Mouse (Mus musculus) CD4-positive, CD25-positive, alpha-beta regulatory T cell, adult 4 months (primary cell): ENCODE measurements around the gene Fgfr3. TPM values are rescaled to one million over a fixed set of nuclear protein-coding genes. Genes with fewer than 3 reads are reported as not detected.

Experiments
- ATAC-seq: one replicate; pipeline ENCODE4 v1.8.0; 2017
- polyA plus RNA-seq, 2 experiments: library from polyadenylated mRNA; unstranded; fragments of 100-300 nt; shearing (Covaris generic); gene quantifications; one replicate each; pipeline ENCODE4 v1.2.1; 2017

The Fgfr3 gene
- polyA plus RNA-seq, result not detected

DNA sequence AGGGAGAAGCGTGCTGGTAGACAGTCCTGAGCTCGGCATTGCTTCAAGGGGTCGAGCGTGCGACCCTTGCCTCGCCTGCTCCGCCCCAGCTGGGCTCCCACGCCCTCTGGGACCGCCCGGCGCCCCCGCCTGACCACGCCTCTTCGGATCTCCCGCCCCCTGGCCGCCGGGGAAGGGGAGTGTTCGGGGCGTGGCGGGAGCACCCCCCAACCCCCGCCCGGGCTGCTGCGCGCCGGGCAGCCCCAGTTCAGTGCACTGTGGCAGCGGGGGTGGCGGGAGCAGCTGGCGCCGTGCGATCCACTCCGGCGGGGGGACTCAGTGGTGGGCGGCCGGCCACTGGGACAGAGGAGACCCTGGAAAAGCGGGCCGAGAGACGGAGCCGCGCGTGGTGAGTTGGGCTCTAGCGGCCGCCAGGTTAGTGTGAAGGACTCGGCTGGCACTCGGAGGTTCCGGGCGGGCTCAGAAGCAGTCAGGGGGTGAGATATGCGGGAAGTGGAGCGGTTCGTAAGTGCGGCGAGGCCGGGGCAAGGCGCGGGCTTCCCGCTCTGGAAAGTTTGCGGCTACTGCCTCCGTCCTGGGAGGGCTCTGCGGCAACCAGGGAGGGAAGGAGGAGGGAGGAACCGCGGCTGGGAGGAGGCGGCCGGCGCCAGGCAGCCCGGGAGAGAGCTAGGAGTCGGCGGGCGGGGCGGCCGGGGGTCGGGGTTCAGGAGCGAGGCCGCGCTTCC, at the start of gene Fgfr3:
Gene Fgfr3, plus strand, starts transcription at position 134 of the 725 bp plus-strand sequence.
- ATAC-seq, result peak; percentile 45

DNA sequence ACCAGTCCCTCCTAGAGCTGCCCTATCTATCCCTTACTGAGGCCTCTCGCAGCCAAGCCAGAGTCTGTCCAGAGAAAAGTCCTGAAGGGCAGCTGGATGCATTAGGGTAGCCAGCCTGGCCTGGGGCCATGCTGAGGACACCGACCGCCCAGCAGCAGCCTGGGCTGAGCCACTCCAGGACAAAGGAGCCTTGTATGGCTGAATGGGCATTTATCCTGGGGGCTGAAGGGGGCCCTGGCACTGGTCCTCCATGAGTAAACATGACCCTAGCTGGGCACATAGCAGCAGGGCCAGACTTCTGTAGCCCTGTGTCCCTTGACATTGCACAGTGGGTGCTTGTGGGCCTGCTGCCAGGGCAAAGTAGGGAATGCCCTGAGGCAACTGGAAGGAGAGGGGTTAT, 47.0 kb upstream of the Fgfr3 start:
- no peak for ATAC-seq

DNA sequence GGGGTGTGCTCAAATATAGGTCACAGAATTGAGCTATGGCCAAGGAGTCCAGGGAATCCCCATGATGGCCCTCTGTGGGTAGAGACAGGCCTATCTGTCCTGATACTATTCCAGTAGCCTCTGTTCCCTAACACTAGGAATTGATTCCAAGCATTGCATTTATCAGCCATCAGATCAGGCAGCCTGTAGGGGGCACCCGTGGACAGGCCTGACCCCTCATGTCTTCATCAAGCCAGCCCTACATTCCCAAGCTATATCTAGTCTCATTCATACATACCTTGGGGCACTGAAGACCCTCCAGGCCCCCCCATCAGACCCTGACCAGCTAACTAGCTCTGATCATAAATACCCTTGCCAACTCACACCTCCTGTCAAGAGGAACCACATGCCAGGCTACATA, 45.5 kb upstream of the Fgfr3 start:
- ATAC-seq, result no peak

DNA sequence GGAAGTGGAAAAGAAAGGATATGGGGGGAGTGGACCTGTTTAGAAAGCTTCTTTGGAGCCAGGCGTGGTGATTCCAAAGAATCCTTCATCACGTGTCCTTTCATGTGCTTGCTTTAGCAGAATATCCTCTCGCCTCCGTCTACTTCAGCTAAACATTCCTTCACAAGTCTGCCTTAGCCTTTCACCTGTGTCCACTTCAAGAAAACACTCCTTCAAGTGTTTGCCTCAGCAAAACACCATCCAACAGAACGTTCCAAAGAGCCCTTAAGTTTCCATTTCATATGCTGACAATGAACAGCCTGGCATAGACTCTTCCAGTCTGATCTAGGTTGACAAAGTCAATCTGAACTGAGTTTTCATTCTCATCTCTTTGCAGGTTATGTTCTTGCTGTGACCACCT, 43.2 kb upstream of the Fgfr3 start:
- ATAC-seq, result no peak

DNA sequence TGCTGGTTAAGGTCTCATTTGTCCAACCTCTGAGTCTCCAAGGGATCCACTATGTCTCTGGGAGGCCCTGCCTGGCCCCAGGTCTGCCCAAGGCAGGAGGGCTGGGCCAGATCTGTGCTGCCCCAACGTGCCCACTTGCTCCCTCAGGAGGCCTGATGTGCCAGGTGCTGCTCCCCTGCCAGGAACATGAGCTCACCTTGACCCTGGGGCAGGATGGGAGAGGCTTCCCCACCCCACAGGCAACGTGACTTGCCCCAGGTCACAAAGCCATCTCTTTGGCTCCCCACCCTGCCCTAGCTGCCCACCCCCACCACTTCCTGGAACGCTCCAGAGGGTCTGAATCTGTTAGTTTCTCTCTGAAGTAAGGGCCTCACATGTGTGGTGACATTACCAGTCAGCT, 40.4 kb upstream of the Fgfr3 start:
- no peak for ATAC-seq

DNA sequence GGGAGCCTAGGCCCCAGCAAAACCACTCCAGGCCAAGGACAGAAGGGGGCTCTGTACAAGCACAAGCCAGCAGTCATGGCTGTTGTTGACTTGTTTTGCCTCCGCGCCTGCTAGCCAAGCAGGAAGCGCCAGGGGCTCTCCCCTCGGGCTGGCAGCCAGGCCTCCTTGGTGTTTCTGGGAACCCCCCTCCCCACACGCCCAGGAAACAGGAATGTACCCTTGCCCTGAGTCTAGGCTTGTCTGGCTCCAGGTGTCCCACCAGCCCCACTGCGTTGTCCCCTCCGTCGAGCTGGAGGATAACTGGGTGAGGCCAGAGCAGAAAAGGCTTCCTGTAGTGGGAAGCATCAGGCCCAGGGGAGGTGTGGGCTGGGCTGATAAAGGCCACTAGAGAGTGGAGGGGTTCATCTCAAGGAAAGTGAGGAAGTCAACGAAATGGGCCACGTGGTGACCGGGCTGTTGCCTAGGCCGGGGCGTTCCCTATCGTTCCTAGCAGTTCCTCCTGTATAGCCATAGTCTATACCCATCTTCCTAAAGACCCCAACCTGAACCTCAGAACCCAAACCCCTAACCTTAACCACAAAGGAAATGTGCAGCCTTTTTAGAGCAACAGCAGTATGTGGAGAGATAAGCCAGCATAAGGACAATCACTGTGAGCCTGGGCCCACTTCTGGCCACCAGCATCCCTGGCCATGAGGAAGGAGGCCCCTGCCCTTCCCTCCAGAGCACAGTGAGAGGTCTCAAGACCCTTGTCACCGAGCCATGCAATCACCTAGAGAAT, 39.7 kb upstream of the Fgfr3 start:
- ATAC-seq, result peak; percentile 74

DNA sequence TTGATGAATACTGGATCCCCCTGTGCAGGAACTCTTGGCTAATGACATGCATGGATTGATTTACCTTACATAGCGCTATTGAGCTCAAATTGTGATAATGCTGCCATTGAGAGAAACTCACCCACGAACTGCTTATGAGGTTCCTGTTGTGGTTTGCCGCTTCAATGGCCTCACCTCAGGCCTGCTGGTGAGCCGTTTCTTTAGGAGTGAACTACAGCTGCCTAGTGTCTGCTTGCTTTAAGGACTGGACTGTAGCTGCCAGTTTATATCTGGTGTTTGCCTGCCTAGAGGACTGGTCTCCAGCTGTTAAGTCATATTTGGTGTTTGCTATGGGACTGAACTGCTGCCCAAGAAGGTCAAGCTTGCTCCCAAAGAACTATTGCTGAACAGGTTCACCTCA, 38.5 kb upstream of the Fgfr3 start:
- no peak for ATAC-seq

DNA sequence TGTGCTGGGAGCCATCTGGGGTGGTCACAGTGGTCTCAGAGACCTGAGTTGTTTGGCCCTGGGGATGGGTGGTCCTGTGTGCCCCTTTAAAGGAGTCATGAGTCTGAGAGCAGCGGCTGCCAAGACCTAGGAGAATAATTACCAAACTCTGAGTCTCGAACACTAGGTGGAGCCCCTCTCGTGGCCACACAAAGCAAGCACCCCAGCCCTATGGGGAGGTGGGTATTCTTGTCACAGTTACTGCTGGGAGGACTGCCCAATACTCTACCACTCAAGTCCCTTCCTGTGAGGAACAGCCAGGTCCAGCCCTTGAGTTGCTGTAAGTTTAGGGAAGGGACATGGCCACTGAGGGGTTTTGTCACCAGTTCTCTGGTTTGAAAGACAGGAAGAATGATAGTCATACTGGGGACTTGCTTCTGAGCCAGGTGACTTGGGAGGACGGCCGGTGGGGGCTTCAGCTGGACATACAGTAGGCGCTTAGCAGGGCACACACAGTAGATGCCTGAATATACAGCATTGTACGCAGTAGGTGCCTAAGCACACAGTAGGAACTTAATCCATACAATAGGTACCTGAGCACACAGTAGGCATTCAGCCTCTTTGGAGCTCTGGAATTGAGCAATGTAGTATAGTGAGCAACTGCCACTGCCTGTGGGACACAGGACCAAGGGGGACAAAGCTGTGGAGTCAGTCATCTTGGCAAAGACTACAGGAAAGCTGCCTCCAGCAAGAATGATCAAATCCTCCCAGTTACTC, 37.4 kb upstream of the Fgfr3 start:
- no peak for ATAC-seq

DNA sequence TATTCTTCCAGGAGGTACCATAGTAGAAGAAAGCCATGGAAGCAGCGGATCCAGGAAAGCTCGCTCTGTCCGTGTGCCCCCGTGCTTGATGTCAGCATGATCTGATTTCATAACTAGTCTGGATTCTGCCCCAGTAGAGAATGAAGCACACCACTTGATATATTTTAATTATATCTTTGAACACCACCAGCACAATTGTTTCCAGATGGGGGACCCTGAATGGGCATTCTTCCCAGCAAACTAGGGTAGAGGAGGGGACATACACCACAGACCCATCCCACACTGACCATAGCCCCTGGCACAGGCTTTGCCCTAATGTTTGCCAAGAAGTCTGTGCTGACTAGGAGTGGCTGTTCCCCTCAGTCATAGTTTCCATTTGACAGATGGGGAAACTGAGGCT, 36.5 kb upstream of the Fgfr3 start:
- no peak for ATAC-seq

DNA sequence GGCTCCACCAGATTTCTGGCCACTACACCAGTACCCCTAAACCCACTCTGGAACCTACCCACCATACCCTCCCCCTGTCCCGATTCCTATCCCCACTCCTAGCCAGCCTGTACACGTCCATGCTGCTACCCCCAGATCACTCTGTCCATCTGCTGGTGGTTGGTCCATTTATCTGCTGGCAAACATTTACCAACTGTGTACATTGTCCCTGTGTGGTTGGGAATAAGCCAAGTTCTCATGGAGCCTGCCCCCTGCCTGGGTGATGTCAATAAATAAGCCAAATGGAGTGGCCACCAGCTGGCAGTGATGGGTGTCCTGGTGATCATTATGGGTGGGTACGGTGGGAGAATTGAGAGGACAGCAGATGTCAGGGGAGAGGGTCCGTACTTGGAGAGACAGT, 34.3 kb upstream of the Fgfr3 start:
- no peak for ATAC-seq

DNA sequence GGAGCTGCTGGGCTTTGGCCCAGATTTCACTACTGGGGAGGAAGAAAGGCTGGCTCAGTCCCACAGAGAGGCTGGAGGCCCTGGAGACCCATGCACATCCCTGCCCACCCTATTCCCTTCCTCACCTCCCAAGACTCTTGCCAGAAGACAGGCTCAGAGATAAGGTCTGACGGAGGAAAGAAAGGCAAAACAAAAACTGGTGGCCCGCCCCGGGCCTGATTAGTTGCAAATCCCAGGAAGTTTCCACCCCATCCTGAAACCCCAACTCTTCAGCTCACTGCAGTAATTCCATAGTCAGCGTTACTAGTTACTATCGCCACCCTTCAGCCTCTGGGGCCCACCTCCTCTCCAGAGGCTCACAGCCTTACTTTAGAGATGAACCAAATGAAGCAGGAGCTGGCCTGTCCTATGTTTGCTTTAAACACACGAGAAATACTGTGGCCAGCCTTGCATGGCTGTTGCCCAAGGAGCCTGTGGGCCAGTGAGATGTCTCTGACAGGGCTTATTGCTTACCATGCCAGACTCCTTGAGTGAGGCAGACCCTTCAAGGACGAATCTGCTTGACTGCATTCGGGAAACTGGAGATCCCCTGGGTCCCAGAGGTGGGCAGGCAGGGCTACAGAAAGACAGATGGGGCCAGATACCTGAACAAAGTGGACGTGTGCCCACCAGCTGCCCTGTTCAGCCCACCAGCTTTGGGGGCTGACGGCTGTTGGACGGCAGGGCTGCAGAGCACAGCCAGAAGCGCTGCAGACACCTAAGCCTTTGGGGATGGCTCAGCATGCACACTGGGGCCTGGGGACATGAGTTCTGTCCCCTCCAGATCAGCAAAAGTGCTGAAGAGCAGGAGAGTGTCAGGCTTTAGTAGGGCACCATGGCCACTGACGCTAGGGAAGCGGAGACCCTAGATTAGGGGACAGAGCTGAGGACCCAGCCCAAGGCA, 32.9 kb upstream of the Fgfr3 start:
- ATAC-seq, result no peak

DNA sequence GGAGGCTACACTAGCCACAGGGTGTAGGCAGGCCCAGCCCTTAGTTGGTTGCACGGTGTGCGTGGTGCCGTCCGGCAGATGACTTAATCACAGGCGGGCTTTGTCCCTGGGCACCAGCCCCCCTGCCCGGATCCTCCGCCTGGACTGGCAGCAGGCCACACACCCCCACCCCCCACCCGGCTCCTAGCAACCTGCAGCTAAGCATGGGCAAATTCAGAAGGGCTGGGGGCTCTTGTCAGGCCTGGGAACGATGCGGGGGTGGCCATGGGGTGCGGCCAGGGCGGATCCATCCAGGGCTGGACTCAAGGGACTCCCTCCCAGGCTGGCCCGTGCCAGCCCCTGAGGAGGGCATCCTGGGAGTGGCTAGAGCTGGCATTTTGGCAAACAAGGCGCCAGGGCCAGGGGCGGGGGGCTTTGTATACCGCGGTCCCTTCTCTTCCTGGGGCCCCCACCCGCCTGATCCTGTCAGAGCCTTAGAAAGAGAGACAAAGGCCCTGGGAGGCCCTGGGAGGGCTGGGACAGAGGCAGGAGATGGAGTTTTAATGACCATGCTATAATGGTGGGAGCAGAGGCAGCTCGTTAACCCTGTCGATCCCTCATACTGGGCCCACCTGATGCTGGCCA, 32.1 kb upstream of the Fgfr3 start:
- ATAC-seq, result no peak

DNA sequence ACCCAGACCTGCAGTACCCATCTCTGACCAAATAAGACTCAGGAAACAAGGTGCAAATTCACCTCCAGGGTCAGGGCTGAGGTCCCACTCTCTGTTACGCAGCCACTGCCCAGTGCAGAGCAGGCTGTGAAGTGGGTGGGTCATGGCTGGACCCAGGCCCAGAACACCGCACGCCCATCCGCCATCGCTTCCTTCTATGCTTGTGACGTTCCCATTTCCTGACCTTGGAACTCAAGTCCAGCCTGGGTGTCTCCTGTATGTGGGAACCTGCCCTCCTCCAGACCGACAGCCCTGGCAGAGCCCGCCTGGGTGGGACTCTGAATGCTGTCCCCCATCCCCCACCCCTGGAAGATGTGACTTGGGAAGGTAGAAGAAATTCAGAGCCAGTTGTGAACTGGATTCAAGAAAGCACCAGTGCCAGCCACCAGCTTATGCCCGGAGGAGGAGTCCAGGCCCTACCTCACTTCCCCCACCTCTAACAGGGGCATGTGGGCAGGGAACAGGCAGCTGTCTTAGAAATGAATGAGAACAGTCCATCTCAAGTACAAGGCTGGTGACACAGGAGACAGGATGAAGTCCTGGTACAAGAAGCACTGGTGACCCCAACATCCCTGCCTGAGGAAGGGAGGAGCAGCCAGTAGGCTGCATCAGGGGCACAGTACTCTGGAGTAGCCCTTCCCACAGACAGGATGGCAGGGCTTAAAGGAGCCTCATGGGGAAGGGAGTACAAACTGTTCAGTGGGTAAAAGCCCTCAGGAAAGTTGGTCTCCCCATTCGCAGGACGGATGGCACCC, 31.4 kb upstream of the Fgfr3 start:
- no peak for ATAC-seq

DNA sequence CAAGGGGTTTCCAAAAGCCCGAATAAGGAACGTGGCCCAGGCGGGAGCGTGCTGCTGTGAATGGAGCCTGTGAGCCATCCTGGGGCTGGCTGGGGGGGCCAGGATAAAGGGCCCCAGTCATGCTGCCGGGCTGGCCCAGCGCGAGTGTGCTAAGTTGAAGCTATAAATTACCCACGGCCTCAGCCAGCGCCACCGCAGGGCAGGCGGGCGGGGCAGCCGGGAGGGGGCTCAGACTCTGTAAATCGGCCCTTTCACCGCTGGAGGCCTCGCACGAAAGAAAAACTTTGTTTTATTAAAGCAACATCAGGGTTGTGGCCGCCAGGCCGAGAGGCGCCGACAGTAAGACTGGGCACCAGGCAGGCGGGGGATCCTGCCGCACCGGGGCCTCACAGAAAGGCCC, 29.1 kb upstream of the Fgfr3 start:
- ATAC-seq, result no peak

DNA sequence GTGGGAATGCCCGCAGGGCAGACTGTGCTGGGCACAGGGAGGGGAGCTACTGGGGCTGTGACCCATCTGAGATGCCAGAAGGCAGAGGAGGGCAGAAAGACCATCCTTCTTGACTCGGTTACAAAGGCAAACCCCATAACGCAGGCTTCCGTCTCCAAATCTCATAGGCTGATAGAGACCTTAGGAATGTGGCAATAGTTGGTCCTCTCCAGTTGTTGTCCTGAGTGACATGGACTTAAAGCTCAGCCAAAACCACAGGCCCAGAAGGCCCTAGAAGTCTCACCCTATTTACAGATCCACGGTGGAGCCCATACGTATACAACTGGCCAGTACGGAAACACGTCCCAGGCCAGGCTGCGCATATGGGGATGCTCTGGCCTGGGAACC, 27.0 kb upstream of the Fgfr3 start:
- no peak for ATAC-seq

DNA sequence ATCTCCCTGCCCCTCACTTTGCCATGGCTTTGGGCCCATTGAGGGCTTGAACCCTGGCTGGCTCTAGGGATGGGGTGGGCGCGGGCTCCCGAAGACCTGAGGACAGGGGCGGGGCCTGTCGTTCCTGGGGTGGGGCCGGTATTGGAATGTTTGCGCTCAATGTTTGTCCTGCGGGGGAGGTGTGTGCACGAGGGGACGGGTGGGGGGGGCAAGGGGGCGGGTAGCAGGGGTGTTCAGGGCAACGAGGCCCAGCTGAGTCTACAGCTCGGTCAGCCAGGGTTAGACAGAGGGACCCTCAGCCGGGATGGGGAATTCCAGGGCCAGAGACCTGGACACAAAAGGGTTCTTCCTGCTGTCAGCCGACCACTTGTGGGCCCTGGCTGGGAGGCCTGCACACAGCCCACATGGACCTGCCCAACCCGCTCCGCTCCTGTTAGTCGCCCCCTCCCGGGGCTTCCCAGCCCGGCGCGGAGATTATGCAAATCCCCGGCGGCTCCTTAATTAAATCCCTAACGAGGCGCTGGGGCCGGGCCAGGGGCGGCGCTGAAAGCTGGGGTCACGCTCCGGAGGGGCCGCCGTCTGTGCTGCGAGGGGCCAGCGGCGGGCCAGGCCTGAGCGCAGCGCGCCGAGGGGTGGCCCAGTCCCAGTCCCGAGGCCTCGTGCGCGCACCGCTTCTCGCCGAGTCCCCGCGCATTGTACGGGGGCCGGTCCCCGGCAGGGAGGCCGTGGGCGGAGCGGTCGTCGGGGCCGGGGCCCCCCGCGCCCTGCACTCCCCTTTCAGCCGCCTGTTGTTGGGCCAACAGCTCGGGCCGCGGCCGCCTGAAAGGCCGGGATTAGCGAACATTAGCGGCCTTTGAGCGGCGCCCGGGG, 26.4 kb upstream of the Fgfr3 start:
- ATAC-seq, result no peak

DNA sequence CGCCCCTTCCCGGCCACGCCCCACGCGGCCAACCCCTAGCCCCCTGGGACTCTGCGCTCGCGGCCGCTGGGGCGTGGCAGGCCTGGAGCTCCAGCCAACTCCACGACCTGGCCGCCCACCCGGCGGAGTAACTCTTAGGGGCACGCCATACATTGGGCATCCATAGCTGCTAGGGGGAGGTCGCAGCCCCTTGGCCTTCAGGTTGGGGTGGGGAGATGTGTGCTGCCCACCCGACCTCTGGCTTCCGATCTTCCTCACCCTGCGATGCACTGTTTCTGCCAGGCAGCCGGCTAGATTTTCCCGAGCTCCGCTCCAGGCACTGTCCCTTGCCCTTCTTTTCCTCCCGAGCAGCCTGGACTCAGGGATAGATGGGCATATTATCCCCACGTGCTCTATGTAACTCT, 25.8 kb upstream of the Fgfr3 start:
- ATAC-seq, result no peak

DNA sequence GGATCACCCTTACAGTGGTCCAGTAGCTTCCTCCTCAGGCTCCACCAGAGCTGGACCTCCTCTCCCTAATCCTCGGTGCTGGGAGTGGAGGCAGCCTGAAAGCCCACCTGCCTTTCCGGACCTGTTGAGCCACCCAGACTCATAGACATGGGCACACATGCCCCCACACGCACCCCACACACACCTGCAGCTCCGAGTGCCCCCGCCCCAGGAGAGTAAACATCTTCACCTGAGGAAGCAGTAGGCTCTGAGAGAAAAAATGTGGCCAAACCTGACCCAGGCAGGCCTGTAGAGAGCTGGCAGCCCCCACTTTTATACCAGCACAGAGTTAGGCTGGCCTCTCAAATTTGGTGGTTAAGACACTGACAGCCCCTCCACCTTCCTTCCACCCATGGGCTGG, 25.0 kb upstream of the Fgfr3 start:
- ATAC-seq, result no peak

DNA sequence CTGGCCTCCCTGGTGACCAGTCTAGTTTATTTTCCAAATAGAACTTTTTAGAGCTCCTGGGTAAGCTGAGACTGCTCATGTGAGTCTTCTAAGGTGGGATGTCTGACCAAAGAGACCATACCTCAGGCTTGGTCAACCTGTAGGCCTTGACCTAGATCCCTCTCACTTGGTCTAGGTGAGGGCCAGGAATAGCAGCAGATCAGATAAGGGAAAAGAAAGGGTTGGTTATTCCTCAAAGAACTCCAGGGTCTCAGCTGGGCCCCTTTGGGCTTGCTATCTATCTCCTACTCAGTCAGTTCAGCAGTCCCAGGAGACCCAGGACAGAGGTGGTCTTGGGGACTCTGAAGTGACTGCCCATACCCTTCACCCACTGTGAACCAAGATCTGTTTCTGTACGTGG, 23.9 kb upstream of the Fgfr3 start:
- no peak for ATAC-seq

DNA sequence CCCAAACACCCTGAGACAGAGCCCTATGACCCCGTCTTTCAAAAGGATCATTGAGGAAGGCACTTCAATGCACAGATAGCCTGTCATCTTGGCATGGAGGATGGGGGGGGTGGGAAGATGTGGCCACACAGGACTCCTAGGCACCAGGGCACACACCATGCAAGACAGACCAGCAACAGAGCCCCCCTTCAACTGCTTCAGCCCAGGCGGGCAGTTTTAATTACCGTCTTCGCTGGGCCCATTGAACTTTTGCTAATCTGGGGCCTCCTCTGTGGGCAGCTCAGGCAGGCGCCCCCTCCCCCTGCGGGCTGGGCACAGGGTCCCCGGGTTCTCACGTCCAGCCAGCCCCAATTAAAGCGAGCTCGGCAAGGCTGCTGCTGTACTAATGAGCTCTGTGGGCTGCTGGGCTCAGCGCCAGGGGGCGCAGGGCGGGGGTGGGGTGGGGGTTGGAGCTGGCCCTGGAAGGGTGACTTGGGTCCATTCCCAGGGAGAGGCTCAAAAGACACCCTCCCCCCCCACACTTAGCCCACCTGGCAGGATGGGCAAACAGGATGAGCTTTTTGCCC, 23.4 kb upstream of the Fgfr3 start:
- no peak for ATAC-seq
